Mouse (Mus musculus) 416B (cell line): ENCODE results near the gene Ubiad1.

ENCODE experiments used
- DNase-seq: peaks from one replicate; pipeline ENCODE4 v3.0.0; 2011; ENCODE audit warnings: low read depth

Ubiad1 gene

DNA sequence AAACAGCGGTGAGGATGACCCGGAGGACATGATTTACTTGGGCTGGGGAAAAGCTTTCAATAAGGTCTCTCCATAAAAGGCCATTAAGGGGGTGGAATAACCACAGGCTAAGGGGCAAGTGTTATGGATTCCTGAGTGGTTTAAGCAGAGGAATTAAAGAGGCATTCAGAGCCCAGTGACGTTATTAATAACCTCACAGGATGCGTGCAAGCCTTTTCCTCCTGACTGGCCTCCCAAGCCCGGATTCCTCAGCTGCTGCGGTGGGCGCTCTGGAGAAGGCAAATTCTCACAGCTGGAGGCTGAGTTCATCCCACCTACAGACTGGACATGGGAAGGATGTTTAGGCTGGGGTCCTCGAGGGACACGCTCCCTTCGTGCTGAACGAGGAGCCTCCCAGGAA is 39.8 kb downstream of the Ubiad1 start:
- no peak for DNase-seq

GRCm38 (mm10) chr4:148403402-148403801 is 41.2 kb downstream of the Ubiad1 start:
- no peak for DNase-seq

GRCm38 (mm10) chr4:148399437-148400094 is 45.0 kb downstream of the Ubiad1 start:
- no peak for DNase-seq

GRCm38 (mm10) chr4:148397531-148398287 is 46.9 kb downstream of the Ubiad1 start:
- no peak for DNase-seq

- DNase-seq, result no peak
Observed at GRCm38 (mm10) chr4:148397113-148397512, 47.5 kb downstream of the Ubiad1 start.

DNA sequence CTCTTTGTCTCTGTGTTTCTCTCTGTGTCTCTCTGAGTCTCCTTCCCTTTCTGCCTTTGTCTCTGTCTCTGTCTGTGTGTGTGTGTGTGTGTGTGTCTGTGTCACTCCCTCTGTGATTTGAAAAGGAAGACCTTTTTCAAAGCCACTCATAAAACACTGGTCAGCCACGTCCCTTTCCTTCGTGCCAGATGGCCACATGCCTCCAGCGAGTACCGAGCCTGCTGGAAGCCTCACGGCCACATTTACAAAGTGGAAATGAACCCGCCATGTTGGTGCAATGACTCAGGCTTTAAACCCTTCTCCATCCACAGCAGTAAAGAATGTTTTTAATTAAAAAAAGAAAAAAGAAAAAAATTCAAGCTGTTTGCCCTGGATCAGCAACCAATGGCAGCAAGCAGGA is 48.7 kb downstream of the Ubiad1 start:
- DNase-seq, result no peak

DNA sequence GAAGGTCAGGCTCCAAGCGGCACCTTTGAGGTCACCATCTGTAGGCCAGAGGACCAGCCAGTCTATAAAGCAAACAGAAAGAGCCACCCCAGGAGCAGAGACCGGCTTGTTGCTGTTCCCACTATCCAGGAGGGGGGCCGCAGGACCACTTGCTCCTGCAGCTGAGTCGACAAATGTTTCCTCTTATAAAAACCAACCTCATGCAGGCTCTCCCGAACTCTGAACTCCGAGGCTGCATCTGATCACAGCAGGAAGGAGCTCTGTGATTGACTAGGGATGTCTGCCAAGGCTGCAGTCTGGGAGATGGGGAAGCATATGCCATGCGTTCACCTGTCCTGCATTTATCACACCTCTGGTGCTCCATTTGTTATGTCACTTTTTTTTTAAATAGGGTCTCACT is 49.4 kb downstream of the Ubiad1 start:
- DNase-seq, result no peak

DNA sequence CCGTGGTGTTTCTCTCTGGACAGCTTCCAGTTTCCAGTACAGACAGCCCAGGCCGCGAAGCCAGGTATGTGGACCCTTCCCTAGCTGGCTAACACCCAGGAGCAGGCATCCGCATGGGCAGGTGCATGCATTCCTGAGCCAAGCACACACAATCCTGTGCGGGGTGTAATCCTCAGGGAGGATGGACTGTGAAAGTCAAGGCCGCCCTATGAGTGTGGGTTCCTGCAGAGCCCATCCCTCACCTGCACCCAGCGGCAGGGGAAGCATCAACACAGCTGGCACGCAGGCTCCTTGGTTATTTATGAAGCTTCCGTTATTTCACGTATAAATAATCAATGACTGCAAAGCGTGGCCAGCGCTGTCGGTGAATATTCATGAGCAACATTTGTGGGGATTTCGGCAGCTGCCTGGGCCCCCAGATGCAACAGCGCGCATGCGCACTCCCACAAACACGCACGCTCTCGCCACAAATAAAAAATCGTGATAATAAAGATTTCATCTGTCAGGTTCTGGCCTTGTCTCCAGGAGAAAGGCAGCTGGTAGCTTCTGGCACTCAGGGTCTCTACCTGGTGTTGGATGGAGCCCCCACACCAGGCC is 52.8 kb downstream of the Ubiad1 start:
- no peak for DNase-seq

- DNase-seq, result no peak
Observed at GRCm38 (mm10) chr4:148389635-148390034, 54.9 kb downstream of the Ubiad1 start.

GRCm38 (mm10) chr4:148389047-148389446 is 55.5 kb downstream of the Ubiad1 start:
- DNase-seq, result peak; percentile 13

DNA sequence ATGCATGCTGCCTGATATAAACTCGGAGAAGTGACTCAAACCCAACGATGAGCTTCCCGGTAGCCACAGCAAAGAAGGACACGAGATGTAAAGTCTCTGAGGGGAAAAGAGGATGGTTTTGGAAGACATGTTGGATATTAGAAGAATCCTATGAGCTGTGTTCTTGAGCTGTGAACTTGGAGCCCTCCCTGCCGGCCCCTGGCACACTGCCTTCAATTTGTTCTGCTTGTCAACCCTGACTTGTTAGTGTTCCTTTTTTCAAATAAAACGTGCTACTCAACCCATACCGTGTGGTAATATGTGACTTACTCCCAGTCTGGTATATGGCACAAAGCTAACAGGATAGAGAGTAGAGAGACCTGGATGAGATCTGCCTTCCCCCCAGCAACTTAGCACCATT is 59.3 kb downstream of the Ubiad1 start:
- no peak for DNase-seq
